Mouse (Mus musculus): ENCODE data around the gene Wdr18.
A peak's percentile ranks its signal among the peaks of the same experiment; 100 is the strongest.

Wdr18 gene

GRCm38 (mm10) chr10:79979401-79980155, 19.6 kb downstream of the Wdr18 start:
- no peak for DNase-seq

GRCm38 (mm10) chr10:79983205-79983604, 23.3 kb downstream of the Wdr18 start:
- DNase-seq, result no peak

GRCm38 (mm10) chr10:79983670-79984069, 23.7 kb downstream of the Wdr18 start:
- peak; percentile 68 for DNase-seq

DNA sequence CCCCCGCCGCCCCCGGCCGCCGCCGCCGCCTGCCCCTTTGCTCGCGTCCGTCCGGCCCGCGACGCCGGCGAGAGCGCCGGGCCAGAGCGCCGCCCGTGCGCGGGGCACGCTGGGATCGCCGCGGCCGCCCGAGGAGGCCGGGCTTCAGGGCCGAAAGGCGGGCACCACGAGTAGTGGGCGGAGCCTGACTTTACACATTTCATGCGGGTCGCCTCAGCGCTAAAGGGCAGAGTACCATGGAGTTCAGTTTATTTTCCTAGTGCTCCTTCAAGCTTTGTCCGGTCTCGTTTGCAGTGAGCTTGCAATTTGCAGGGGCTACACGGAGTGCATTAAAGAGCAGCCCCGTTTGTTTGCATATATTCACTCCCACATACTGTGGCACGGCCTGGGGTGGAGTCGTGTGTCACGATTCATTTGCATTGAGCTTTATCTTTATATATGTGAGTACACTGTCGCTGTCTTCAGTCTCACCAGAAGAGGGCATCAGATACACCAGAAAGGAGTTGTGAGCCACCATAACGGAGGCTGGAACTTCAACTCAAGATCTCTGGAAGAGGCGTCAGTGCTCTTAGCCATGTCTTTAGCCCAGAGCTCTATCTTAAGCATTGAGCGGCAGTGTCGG, 24.4 kb downstream of the Wdr18 start, which contains the start of gene Tmem259:
Gene Tmem259, minus strand, starts transcription at position 136 of the 622 bp plus-strand sequence.
- DNase-seq, result peak; percentile 97

DNA sequence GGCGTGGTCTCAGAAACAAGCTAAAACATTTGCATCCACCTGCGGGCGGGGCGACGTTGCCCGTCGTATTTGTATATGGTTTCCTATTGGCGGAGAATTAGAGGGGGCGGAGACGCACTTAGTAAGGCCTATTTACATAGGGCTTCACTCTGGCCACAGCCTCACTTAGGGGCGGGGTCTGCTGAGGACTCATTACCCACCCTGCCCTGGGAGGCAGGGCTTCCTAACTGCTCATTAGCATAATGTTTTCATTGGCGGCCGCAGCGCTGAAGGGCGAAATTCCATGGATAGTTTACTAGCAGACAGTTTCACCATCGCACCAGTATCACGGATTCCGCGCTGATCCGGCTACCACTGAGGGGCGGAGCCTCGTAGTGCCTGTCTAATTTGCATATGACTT, 24.9 kb downstream of the Wdr18 start:
- peak; percentile 99 for DNase-seq

GRCm38 (mm10) chr10:79985334-79986231, 25.6 kb downstream of the Wdr18 start:
- DNase-seq, result peak; percentile 57

DNA sequence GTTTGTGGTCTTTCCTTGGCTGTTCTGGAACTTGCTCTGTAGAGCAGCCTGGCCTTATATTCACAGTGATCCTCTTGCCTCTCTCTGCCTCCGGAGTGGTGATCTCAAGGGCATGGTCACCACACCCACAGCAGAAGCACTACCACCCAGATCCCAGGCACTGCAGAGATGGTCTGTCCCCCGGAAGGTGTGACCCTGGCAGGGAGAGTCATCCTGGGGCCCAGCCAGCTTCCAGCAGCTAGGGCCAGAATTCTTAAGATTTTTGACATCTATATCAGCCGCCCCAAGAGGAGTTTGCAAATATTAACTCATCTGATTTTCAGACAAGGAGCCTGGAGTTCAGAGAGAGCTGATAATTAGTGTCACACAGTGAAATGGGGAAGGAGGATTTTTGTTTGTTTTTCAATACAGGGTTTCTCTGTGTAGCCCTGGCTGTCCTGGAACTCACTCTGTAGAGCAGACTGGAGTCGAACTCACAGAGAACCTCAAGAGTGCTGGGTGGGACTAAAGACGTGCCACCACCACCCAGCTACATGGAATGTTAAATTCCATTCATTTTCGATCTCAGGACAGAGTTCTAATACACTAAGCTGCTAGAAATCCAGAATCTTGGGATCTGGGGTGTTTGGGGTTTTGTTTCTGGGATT, 26.4 kb downstream of the Wdr18 start:
- no peak for DNase-seq

DNA sequence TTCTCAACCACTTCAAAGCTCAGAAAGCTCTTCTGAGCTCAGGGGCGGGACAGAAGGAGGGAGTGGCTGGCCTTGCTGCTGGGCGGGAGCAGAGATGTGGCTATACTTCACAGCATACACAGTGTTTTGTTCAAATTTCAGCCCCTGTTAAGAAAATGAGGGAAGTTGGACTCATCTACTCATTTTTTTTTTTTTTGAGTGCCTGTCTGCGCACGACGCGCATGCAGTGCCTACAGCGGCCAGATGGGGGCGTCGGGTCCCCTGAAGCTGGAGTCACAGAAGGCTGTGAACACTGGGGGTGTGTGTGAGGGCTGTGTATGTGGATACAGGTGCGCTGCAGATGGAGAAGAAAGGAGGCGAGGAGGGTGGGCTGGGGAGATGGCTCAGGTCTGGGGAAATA, 27.0 kb downstream of the Wdr18 start:
- peak; percentile 87 for DNase-seq

GRCm38 (mm10) chr10:79987771-79988505, 28.0 kb downstream of the Wdr18 start:
- peak; percentile 24 for DNase-seq

DNA sequence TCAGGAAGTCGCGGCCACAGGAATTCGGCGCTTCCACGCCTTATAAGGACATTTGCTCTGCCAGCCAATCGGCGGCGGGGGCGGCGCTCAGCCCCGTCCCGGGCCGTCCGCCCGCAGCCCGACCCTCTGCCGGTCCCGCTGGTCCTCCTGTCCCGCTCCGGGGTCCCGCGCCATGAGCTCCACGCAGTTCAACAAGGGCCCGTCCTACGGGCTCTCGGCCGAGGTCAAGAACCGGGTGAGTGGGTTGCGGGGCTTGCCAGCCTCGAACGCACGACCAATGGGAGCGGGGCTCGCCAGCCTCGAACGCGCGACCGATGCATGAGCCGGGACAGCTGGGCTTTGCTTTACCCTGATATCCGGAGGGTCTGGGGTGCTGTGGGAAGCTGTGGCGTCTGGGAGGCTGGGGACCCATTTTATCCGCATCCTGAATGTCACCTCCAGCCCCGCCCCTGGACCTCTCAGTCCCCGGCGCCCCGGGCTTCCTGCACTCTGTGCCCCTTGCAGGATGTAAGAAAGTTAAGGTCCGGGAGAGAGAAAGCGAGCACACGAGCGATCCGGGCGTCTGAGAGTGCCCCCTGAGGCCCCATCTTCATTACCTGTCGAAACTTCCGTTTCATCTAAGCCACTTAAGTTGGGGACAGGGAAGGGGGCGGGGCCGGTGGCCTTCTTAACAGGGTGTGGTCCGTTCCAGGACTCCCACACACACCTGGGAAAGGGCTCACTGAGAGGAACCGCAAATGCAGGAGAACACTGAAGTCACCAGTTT, 28.7 kb downstream of the Wdr18 start, which contains the start of gene Cnn2:
Gene Cnn2, plus strand, starts transcription at position 79 of the 766 bp plus-strand sequence.
- peak; percentile 85 for DNase-seq

DNA sequence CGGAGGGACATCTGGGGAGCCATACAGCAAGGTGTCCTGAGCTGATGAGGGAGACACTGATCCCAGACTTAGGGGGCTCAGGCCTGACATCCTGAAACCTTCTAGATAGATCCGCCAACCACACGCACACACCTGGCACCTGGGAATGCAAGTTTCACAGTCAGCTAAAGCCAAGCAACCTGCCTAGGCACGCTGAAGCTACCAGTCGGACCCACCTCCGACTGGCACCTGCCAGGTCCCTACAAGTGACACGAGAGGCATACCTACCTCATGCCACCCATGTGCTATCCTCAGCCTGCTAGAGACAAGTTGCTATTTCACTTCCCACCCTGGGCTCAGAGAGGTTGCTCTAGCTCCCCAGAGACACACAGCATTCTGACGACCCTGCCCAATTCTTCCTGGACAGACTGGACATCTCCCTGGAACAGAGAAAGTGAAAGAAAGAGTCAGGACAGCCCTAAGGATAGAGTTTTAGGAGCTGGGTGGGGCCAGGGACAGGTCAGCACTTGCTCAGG, 29.4 kb downstream of the Wdr18 start:
- no peak for DNase-seq

GRCm38 (mm10) chr10:79989870-79990269, 29.9 kb downstream of the Wdr18 start:
- peak; percentile 69 for DNase-seq

DNA sequence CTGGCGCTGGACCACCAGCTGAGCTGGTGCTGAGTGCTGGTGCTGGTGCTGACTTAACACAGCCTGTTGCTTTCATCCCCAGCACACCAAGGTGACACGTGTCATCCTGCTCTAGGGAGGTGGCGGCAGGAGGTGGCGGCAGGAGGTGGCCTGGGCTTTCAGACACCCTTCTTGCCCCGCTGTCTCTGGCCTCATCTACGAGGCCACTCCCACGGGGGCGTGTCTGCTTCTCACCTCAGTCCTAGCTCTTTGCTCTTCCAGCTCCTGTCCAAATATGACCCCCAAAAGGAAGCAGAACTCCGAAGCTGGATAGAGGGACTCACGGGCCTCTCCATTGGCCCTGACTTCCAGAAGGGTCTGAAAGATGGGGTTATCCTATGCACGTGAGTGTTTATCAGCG, 31.1 kb downstream of the Wdr18 start:
- DNase-seq, result no peak

- no peak for DNase-seq
These were observed 31.6 kb downstream of the Wdr18 start for GRCm38 (mm10) chr10:79991548-79991947.

DNA sequence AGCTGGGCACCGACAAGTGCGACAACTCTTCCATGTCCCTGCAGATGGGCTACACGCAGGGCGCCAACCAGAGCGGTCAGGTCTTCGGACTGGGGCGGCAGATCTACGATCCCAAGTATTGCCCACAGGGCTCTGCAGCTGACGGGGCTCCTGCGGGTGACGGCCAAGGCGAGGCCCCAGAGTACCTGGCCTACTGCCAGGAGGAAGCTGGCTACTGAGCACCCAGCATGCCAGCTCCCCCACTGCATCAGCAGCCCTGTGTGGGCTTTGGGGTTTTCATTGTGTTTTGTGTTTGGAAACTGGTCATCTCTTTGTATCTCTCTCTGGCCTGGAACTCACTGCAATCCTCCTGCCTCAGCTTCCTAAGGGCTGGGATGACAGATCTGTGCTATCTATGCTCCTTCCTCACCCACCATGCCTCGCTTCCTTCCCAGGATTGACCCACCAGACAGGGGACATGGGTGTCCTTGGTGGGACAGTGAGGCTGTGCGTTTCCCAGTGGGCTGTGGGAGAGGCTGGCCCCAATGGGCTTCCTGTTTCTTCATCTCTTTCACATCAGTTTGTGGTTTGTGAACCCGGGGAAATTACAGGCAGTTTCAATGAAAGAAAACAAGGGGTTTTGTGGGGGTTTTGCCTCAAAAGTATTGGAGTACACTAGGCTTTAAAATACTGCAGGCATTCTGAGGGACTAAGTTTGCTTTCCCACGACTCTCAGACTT, 34.6 kb downstream of the Wdr18 start:
- no peak for DNase-seq

GRCm38 (mm10) chr10:79995636-79996035, 35.7 kb downstream of the Wdr18 start:
- no peak for DNase-seq

DNA sequence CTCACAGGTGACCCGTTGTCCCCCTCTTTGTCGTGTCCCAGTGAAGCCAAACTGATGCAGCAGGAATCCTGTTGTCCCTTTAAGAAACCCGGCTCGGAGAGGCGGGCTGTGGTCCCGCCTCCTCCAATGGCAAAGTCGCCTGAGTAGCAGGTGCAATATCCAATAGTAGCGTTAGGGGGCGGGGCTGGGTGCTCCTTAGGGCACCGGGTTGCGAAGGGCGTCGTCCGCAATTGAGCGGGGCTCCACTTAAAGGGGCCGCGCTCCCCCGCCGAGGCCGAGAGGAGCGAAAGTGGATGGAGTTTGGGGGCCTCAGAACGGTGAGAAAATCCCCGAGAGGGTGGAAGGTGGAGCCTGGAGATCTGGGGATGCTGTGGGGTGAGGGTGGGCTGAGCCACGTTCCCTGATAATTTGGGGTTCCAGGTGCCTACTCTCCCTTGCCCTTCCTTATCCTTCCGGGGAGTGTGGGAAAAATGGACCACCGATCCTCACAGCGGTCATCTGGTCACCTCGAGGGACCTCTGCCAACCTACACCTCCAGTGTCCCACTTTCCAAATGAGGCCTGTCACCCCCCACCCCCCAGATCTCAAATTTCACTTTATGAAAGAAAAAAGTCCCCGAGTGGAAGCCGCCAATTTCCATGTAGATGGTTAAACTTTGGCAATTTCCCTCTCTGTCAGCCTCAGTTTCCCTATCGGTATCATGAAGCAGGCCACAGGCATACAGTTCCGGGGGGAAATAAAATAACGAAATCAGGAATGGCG, 36.5 kb downstream of the Wdr18 start, which contains the start of gene Abca7:
Gene Abca7, plus strand, starts transcription at position 223 of the 762 bp plus-strand sequence.
- DNase-seq, result peak; percentile 99

DNA sequence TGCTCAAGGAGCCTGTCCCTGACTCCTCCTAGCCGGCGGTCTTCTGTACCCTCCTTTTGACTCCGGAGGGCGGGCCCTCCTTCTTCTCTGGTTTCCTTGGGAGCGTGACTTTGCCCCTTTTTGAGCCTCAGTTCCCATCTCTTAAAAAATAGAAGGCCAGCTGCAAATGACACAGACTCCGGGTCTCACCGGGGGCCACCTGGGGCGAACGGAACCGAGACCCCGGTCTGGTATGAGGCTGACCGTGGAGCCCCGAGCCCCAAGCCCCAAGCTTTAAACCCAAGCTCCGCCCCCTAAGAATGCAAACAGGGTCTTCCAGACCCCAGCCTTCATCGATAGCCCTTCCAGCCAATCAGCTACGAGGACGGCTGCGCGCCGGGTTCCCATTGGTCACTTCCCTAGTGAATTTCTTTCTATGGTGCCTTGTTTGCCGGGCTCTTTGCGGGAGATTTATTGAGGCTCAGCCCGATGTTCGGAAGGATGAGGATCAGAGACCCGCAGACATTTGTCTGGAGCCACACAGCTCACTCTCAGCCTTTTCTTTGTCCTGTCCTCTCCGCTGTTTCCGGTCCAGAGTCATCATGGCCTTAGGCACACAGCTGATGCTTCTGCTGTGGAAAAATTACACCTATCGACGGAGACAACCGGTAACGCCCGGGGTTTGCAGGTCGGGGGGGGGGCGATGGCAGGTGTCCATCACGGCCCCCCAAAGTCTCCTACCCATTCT, 37.2 kb downstream of the Wdr18 start:
- DNase-seq, result peak; percentile 95

DNA sequence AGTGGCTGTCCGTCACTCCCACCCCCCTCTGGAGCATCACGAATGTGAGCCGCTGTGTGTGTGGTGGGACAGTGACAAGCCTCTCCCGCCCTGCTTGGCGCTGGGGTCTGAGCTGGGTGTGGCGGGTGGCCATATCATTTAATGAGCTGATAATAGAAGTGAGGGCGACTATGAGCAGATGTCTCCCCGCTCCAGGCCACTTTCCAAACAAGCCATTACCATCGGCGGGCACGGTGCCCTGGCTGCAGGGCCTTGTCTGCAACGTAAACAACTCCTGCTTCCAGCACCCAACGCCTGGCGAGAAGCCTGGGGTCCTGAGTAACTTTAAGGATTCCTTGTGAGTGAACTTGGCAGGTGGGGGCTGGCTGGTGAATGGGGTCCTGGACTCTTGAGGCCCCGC, 37.9 kb downstream of the Wdr18 start:
- DNase-seq, result no peak
